Mouse (Mus musculus) kidney, postnatal 0 days (tissue): Measurements from ENCODE around the gene Fam166b. TPM values are rescaled to one million over a fixed set of nuclear protein-coding genes. Genes with fewer than 3 reads are reported as not detected.

Source experiments
- ATAC-seq: fragments of 200-750 bp; cut with Nextera tagmentation; replicated peaks from 2 replicates; pipeline ENCODE4 v1.8.0; 2017; ENCODE audit warnings: low read depth, moderate number of reproducible peaks, moderate TSS enrichment, moderate library complexity; ENCODE audit not compliant: low FRiP score
- DNase-seq: peaks from one replicate; pipeline ENCODE4 v3.0.0-alpha.2; 2016; ENCODE audit warnings: low spot score
- H3K27ac ChIP-seq: fragments of 300-500 bp; sonication (generic); 2 replicates; pipeline ENCODE4 v1.5.1; 2014; ENCODE audit warnings: mild to moderate bottlenecking
- H3K27me3 ChIP-seq: fragments of 300-500 bp; sonication (generic); 2 replicates; pipeline ENCODE4 v1.6.1; 2014; ENCODE audit warnings: low read length, mixed read lengths; ENCODE audit not compliant: insufficient read depth
- H3K36me3 ChIP-seq: fragments of 300-500 bp; sonication (generic); 2 replicates; pipeline ENCODE4 v1.6.1; 2014; ENCODE audit warnings: low read length, mixed read lengths; ENCODE audit not compliant: insufficient read depth
- H3K4me1 ChIP-seq: fragments of 300-500 bp; sonication (generic); replicated peaks from 2 replicates; pipeline ENCODE4 v1.6.1; 2014; ENCODE audit warnings: antibody characterized with exemption, low read length, mixed read lengths; ENCODE audit not compliant: insufficient read depth
- H3K4me2 ChIP-seq: fragments of 300-500 bp; sonication (generic); 2 replicates; pipeline ENCODE4 v1.6.1; 2014; ENCODE audit warnings: mild to moderate bottlenecking, low read length, moderate library complexity, mixed read lengths
- H3K4me3 ChIP-seq: fragments of 300-500 bp; sonication (generic); replicated peaks from 2 replicates; pipeline ENCODE4 v1.5.1; 2014; ENCODE audit warnings: low read depth, low read length
- H3K9ac ChIP-seq: fragments of 300-500 bp; sonication (generic); 2 replicates; pipeline ENCODE4 v1.6.1; 2014; ENCODE audit warnings: low read depth, low read length
- H3K9me3 ChIP-seq: fragments of 300-500 bp; sonication (generic); replicated peaks from 2 replicates; pipeline ENCODE4 v1.6.1; 2016; ENCODE audit warnings: low read length, inconsistent platforms, mixed read lengths
- CTCF ChIP-seq: IDR thresholded peaks from 2 replicates; pipeline ENCODE4 v1.5.1; 2016; ENCODE audit warnings: antibody characterized with exemption, low read depth, mild to moderate bottlenecking, moderate library complexity
- WGBS: fragments of 180-500 bp; shearing (Covaris S2); extraction: QIAGEN DNeasy Blood & Tissue Kit; methylation state at CpG from one replicate; pipeline ENCODE4 v1.1.7; 2014; 5-methylcytosine and 5-hydroxymethylcytosine counted together
- polyA plus RNA-seq: library from polyadenylated mRNA; unstranded; fragments of >200 nt; fragmentation: Nextera tagmentation; extraction: Ambion mirVana; gene quantifications from 2 replicates; pipeline ENCODE4 v1.2.1, GENCODE M21; 2015

Gene Fam166b
- polyA plus RNA-seq, 1 experiment from 2014 or later: 0.33 TPM

DNA sequence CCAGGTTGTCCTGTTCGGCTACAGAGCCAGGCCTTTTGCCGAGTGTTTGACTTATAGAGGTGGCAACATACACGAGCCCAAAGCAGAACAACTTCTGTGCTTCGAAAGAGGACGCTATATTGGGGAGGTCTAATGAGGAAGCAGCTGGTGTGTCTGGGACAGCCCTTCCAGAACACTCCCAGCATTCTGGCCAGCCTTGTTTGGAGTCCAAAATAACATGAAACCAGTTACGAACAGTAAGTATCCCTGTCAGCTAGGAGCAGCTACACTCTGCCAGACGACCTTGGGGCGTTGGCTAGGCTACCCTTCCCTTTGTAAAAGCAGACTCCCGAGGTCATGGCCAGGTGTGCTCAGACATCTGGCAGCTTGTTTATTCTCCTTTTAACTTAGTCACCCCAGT lies 26.7 kb downstream of the Fam166b start:
- no peak overlapping the region for H3K4me2 ChIP-seq
- ATAC-seq (no peak), DNase-seq (no peak)
- peaks cover 55% of the 10 kb centered on the region for H3K4me1 ChIP-seq
- no peak for TF ChIP-seq CTCF
- 53% methylated on average over 9 of the region's 9 CpGs for WGBS
- H3K36me3 ChIP-seq: no peaks in the 10 kb centered on the region
- no peaks in the 10 kb centered on the region for H3K27me3 ChIP-seq
- no peak overlapping the region for H3K9ac ChIP-seq
- H3K27ac ChIP-seq: 0 out of 2 replicates have a peak overlapping the region, but pooled peaks have one; percentile 66
- H3K4me3 ChIP-seq: no peak overlapping the region
- H3K9me3 ChIP-seq: no peaks in the 10 kb centered on the region

DNA sequence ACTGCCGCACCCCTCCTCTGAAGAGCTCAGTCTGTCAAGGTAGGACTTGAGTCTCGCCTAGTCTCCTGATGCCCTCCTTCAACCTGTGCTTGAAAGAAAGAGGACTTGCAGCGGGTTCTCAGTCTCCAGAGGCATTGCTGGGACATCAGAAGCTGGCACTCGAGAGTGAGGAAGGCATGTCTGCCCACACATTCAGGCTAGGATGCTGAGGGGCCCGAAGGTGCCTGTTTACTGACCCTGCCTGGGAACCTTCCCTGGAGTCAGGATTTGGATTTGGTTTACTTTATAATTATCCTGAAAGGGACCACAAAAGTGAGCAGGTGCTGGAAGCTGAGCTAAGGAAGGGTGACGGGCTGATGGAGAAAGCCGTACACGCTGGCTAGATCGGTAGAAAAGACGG lies 27.4 kb downstream of the Fam166b start:
- Histone ChIP-seq H3K4me3 (no peak overlapping the region), H3K4me2 (0 out of 2 replicates have a peak overlapping the region, but pooled peaks have one; percentile 10), H3K9ac (no peak overlapping the region), H3K9me3 (no peaks in the 10 kb centered on the region), H3K27ac (peak overlapping the region; percentile 66), H3K27me3 (no peaks in the 10 kb centered on the region), H3K4me1 (peaks cover 51% of the 10 kb centered on the region), H3K36me3 (no peaks in the 10 kb centered on the region)
- DNase-seq (no peak), ATAC-seq (no peak)
- WGBS: 77% methylated on average over 10 of the region's 10 CpGs
- no peak for TF ChIP-seq CTCF

GRCm38 (mm10) chr4:43400976-43401375 lies 28.0 kb downstream of the Fam166b start:
- Histone ChIP-seq H3K4me3 (no peak overlapping the region), H3K4me1 (peaks cover 51% of the 10 kb centered on the region), H3K27me3 (no peaks in the 10 kb centered on the region), H3K27ac (peak overlapping the region; percentile 66), H3K4me2 (0 out of 2 replicates have a peak overlapping the region, but pooled peaks have one; percentile 10), H3K36me3 (no peaks in the 10 kb centered on the region), H3K9ac (no peak overlapping the region), H3K9me3 (no peaks in the 10 kb centered on the region)
- no peak for TF ChIP-seq CTCF
- WGBS: 16% methylated on average over 10 of the region's 10 CpGs
- peak; percentile 92 for DNase-seq
- peak; percentile 77 for ATAC-seq

- WGBS: 62% methylated on average over 31 of the region's 31 CpGs
- Histone ChIP-seq H3K4me2 (peak overlapping the region; percentile 21), H3K9ac (peak overlapping the region; percentile 2; the same call in 1 of the 2 replicates), H3K9me3 (no peaks in the 10 kb centered on the region), H3K36me3 (no peaks in the 10 kb centered on the region), H3K4me1 (peaks cover 44% of the 10 kb centered on the region), H3K4me3 (no peak overlapping the region), H3K27me3 (no peaks in the 10 kb centered on the region), H3K27ac (peak overlapping the region; percentile 66)
- TF ChIP-seq CTCF: no peak
- DNase-seq (peak; percentile 62), ATAC-seq (no peak)
Measured at GRCm38 (mm10) chr4:43399391-43400131, 29.4 kb downstream of the Fam166b start.

DNA sequence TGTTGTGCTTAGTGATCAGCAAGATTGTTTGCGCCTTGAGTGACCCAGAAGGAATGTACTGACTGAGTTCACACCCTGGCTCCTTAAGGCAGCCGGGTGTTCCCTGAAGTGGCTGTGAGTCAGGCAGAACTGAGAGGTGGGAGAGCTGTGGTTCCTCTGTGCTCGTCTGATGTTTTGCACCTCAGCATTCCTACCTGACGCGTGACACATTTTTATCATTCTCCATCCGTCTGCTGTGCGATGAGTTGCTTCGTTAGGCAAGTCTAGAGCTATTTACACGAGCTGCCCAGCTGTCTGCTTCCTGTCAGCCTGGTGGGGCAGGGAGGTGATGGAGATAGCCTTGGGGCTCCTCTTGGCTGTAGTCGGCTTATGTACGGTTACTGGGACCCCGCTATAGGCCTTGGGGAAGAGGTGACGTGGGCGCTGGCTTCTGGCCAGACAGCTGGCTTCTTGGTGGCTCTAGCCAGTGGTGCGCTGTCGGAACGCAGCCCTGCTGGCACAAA lies 30.1 kb downstream of the Fam166b start:
- TF ChIP-seq CTCF: no peak
- H3K4me3 ChIP-seq: no peak overlapping the region
- H3K27ac ChIP-seq: peak overlapping the region; percentile 66
- H3K4me1 ChIP-seq: peaks cover 47% of the 10 kb centered on the region
- H3K4me2 ChIP-seq: peak overlapping the region; percentile 21
- no peaks in the 10 kb centered on the region for H3K36me3 ChIP-seq
- 37% methylated on average over 17 of the region's 17 CpGs for WGBS
- DNase-seq (peak; percentile 53), ATAC-seq (0 out of 2 replicates have a peak, but pooled peaks have one; percentile 11)
- no peak overlapping the region; the same call in 1 of the 2 replicates for H3K9ac ChIP-seq
- no peaks in the 10 kb centered on the region for H3K27me3 ChIP-seq
- no peaks in the 10 kb centered on the region for H3K9me3 ChIP-seq

DNA sequence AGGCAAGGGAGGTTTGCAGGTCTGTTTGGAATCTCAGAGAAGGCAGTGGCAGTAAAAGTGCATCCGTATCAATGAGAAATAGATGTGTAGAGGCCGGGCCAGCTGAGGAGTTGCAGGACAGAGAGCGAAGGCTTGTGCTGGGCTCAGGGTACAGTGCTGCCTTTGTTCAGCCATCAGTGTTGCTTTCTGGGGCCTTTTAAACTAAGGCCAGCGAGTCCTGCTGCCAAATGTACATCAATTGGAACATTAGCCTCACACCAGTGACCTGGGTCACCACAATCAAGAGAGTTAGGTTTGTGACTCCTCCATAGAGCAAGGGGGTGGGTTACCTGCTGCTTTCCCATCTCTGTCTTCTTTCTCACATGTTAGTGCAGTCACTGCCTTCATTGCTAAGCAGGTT lies 30.9 kb downstream of the Fam166b start:
- no peak for ATAC-seq
- 67% methylated on average over 4 of the region's 4 CpGs for WGBS

More for the DNA sequence above, 30.9 kb downstream of the Fam166b start:
- TF ChIP-seq CTCF: no peak
- Histone ChIP-seq H3K4me2 (no peak overlapping the region), H3K4me3 (no peak overlapping the region), H3K27ac (peak overlapping the region; percentile 66; the same call in 1 of the 2 replicates), H3K9ac (no peak overlapping the region), H3K27me3 (no peaks in the 10 kb centered on the region), H3K9me3 (no peaks in the 10 kb centered on the region), H3K4me1 (peaks cover 49% of the 10 kb centered on the region), H3K36me3 (no peaks in the 10 kb centered on the region)
- DNase-seq: no peak
